Mouse (Mus musculus): ENCODE measurements at regions not wholly inside any gene's neighbourhood (a gene's known extent, or its start where the extent isn't known, plus 50 kb on each side); places are given as distances from the start of the nearest gene placed in this dataset.

- TF ChIP-seq CTCF (IDR thresholded peaks at IDR 0.05; ENCODE audit: borderline replicate concordance, insufficient read depth, low read length) (no peak), POLR2A (IDR thresholded peaks at IDR 0.05; ENCODE audit: low read depth, low read length) (no peak)
Observed at GRCm38 (mm10) chr6:55597088-55597487, 84.0 kb downstream of the Neurod6 start.
